Mouse (Mus musculus) heart, postnatal 0 days (tissue): ENCODE measurements around the gene Polr1d. TPM values are rescaled to one million over a fixed set of nuclear protein-coding genes. Genes with fewer than 3 reads are reported as not detected.

ENCODE experiments used
- ATAC-seq: fragments of 200-750 bp; cut with Nextera tagmentation; 2 replicates; pipeline ENCODE4 v1.8.0; 2017; ENCODE audit warnings: low read depth, moderate number of reproducible peaks, moderate library complexity; ENCODE audit not compliant: insufficient read depth
- DNase-seq: peaks from one replicate; pipeline ENCODE4 v3.0.0-alpha.2; 2016; ENCODE audit warnings: low spot score
- H3K27ac ChIP-seq: fragments of 300-500 bp; sonication (generic); 2 replicates; pipeline ENCODE4 v1.5.1; 2014; ENCODE audit warnings: low read depth, mild to moderate bottlenecking
- H3K27me3 ChIP-seq: fragments of 300-500 bp; sonication (generic); 2 replicates; pipeline ENCODE4 v1.6.1; 2014; ENCODE audit warnings: low read length, mixed read lengths; ENCODE audit not compliant: control insufficient read depth, insufficient read depth
- H3K36me3 ChIP-seq: fragments of 300-500 bp; sonication (generic); replicated peaks from 2 replicates; pipeline ENCODE4 v1.6.1; 2014; ENCODE audit warnings: low read length, mixed read lengths; ENCODE audit not compliant: control insufficient read depth, insufficient read depth
- H3K4me1 ChIP-seq: fragments of 300-500 bp; sonication (generic); 2 replicates; pipeline ENCODE4 v1.6.1; 2014; ENCODE audit warnings: antibody characterized with exemption; ENCODE audit not compliant: control insufficient read depth, insufficient read depth
- H3K4me2 ChIP-seq: fragments of 300-500 bp; sonication (generic); 2 replicates; pipeline ENCODE4 v1.6.1; 2014; ENCODE audit warnings: low read depth, mild to moderate bottlenecking, low read length, moderate library complexity
- H3K4me3 ChIP-seq: fragments of 300-500 bp; sonication (generic); 2 replicates; pipeline ENCODE4 v1.5.1; 2014; ENCODE audit warnings: low read depth, low read length
- H3K9ac ChIP-seq: fragments of 300-500 bp; sonication (generic); replicated peaks from 2 replicates; pipeline ENCODE4 v1.6.1; 2014; ENCODE audit warnings: low read depth, low read length, mixed read lengths
- H3K9me3 ChIP-seq: fragments of 300-500 bp; sonication (generic); replicated peaks from 2 replicates; pipeline ENCODE4 v1.6.1; 2016; ENCODE audit warnings: low read length; ENCODE audit not compliant: control insufficient read depth
- CTCF ChIP-seq: IDR thresholded peaks from 2 replicates; pipeline ENCODE4 v1.5.1; 2016; ENCODE audit warnings: antibody characterized with exemption, control low read depth, low read depth
- EP300 ChIP-seq: IDR thresholded peaks from 2 replicates; pipeline ENCODE4 v1.6.1; 2016; ENCODE audit warnings: antibody characterized with exemption, low read depth
- WGBS: fragments of 180-500 bp; shearing (Covaris S2); extraction: QIAGEN DNeasy Blood & Tissue Kit; methylation state at CpG from one replicate; pipeline ENCODE4 v1.1.7; 2014; 5-methylcytosine and 5-hydroxymethylcytosine counted together
- polyA plus RNA-seq: library from polyadenylated mRNA; unstranded; fragments of >200 nt; fragmentation: Nextera tagmentation; extraction: Ambion mirVana; gene quantifications from 2 replicates; pipeline ENCODE4 v1.2.1, GENCODE M21; 2015
- total RNA-seq: library from RNA; depleted of rRNA; stranded (reverse); fragments of >200 nt; gene quantifications from 2 replicates; pipeline ENCODE4 v1.2.3, GENCODE M21; 2014; ENCODE audit warnings: low replicate concordance

Gene Polr1d
- total and polyA plus RNA-seq, 2 experiments from 2014 or later, result 53.8 to 85.0 TPM

- 95% methylated on average over 7 of the region's 7 CpGs for WGBS
- ATAC-seq (no peak), DNase-seq (no peak)
- H3K4me1 ChIP-seq, result peaks cover 17% of the 10 kb centered on the region; the same call in 1 of the 2 replicates
- H3K4me3 ChIP-seq, result no peak overlapping the region
- 0 out of 2 replicates have a peak, but pooled peaks cover 6% of the 10 kb centered on the region for H3K36me3 ChIP-seq
- no peak overlapping the region for H3K27ac ChIP-seq
- TF ChIP-seq EP300 (no peak), CTCF (no peak)
- H3K9me3 ChIP-seq, result no peaks in the 10 kb centered on the region
- no peaks in the 10 kb centered on the region for H3K27me3 ChIP-seq
- no peak overlapping the region for H3K4me2 ChIP-seq
- H3K9ac ChIP-seq, result no peak overlapping the region
Observed at GRCm38 (mm10) chr5:147092448-147092847, 15.6 kb downstream of the Polr1d start.

- WGBS, result 82% methylated on average over 6 of the region's 6 CpGs
- Histone ChIP-seq H3K9ac (no peak overlapping the region), H3K36me3 (peaks cover 11% of the 10 kb centered on the region; the same call in 1 of the 2 replicates), H3K27ac (no peak overlapping the region), H3K4me1 (peaks cover 11% of the 10 kb centered on the region; the same call in 1 of the 2 replicates), H3K4me3 (no peak overlapping the region), H3K4me2 (no peak overlapping the region), H3K27me3 (no peaks in the 10 kb centered on the region), H3K9me3 (no peaks in the 10 kb centered on the region)
- DNase-seq, result no peak
- no peak for TF ChIP-seq CTCF
- no peak for TF ChIP-seq EP300
- ATAC-seq, result no peak
Observed at GRCm38 (mm10) chr5:147094296-147094695, 17.4 kb downstream of the Polr1d start.

GRCm38 (mm10) chr5:147096586-147096985 lies 19.7 kb downstream of the Polr1d start:
- H3K4me3 ChIP-seq, result no peak overlapping the region
- TF ChIP-seq EP300 (no peak), CTCF (no peak)

GRCm38 (mm10) chr5:147098667-147099066 lies 21.8 kb downstream of the Polr1d start:
- H3K9ac ChIP-seq, result no peak overlapping the region
- no peaks in the 10 kb centered on the region for H3K27me3 ChIP-seq
- H3K4me1 ChIP-seq, result no peaks in the 10 kb centered on the region
- no peak overlapping the region for H3K27ac ChIP-seq
- DNase-seq (no peak), ATAC-seq (no peak)
- 78% methylated on average over 7 of the region's 7 CpGs for WGBS
- no peak overlapping the region for H3K4me2 ChIP-seq
- no peak for TF ChIP-seq CTCF
- H3K4me3 ChIP-seq, result no peak overlapping the region
- no peaks in the 10 kb centered on the region for H3K9me3 ChIP-seq
- H3K36me3 ChIP-seq, result peaks cover 11% of the 10 kb centered on the region; the same call in 1 of the 2 replicates

More at GRCm38 (mm10) chr5:147096586-147096985, 19.7 kb downstream of the Polr1d start:
- Histone ChIP-seq H3K4me1 (no peaks in the 10 kb centered on the region), H3K36me3 (peaks cover 11% of the 10 kb centered on the region; the same call in 1 of the 2 replicates), H3K27me3 (no peaks in the 10 kb centered on the region), H3K27ac (no peak overlapping the region), H3K9me3 (no peaks in the 10 kb centered on the region), H3K4me2 (no peak overlapping the region), H3K9ac (no peak overlapping the region)
- ATAC-seq (no peak), DNase-seq (no peak)
- WGBS, result 97% methylated on average over 4 of the region's 4 CpGs

- ATAC-seq (no peak), DNase-seq (no peak)
- H3K9ac ChIP-seq, result no peak overlapping the region
- TF ChIP-seq EP300 (no peak), CTCF (no peak)
- no peak overlapping the region for H3K4me2 ChIP-seq
- H3K4me1 ChIP-seq, result no peaks in the 10 kb centered on the region
- no peaks in the 10 kb centered on the region for H3K9me3 ChIP-seq
- no peaks in the 10 kb centered on the region for H3K27me3 ChIP-seq
- WGBS, result 83% methylated on average over 2 of the region's 2 CpGs
- H3K36me3 ChIP-seq, result peaks cover 22% of the 10 kb centered on the region
- H3K27ac ChIP-seq, result no peak overlapping the region
- no peak overlapping the region for H3K4me3 ChIP-seq
Observed at GRCm38 (mm10) chr5:147100180-147100579, 23.3 kb downstream of the Polr1d start.

GRCm38 (mm10) chr5:147102295-147102694 lies 25.4 kb downstream of the Polr1d start:
- no peak for TF ChIP-seq EP300
- no peak for TF ChIP-seq CTCF
- no peak overlapping the region for H3K27ac ChIP-seq
- H3K9ac ChIP-seq, result no peak overlapping the region
- no peaks in the 10 kb centered on the region for H3K27me3 ChIP-seq
- ATAC-seq, result no peak
- H3K9me3 ChIP-seq, result no peaks in the 10 kb centered on the region
- no peak for DNase-seq
- no peaks in the 10 kb centered on the region for H3K4me1 ChIP-seq
- peaks cover 35% of the 10 kb centered on the region for H3K36me3 ChIP-seq
- 87% methylated on average over 6 of the region's 6 CpGs for WGBS
- no peak overlapping the region for H3K4me2 ChIP-seq
- no peak overlapping the region for H3K4me3 ChIP-seq
